Mouse (Mus musculus) gastrocnemius, adult 2 months (tissue): ENCODE data around the gene Hoxd13. TPM values are rescaled to one million over a fixed set of nuclear protein-coding genes. Genes with fewer than 3 reads are reported as not detected.

ENCODE experiments used
- DNase-seq: peaks from one replicate; pipeline ENCODE4 v3.0.0; 2022
- H3K27ac ChIP-seq: fragments of 200-600 bp; 2 replicates; pipeline ENCODE4 v1.8.1; 2022; ENCODE audit warnings: mild to moderate bottlenecking
- H3K4me3 ChIP-seq: fragments of 200-600 bp; 2 replicates; pipeline ENCODE4 v1.8.1; 2022; ENCODE audit warnings: mild to moderate bottlenecking, moderate library complexity
- CTCF ChIP-seq: fragments of 200-600 bp; IDR thresholded peaks from 2 replicates; pipeline ENCODE4 v1.8.1; 2022; ENCODE audit warnings: antibody characterized with exemption, mild to moderate bottlenecking, moderate library complexity
- intact Hi-C: fragments of 180-260 bp; cut with DNase I; formaldehyde crosslinking; loops from one replicate; pipeline ENCODE4 v1.15.1; 2025
- total RNA-seq, 2 experiments: library from RNA; stranded (reverse); gene quantifications; 2 replicates each; pipeline ENCODE4 v1.2.3; 2021

Gene Hoxd13
- total RNA-seq, 2 experiments from 2014 or later: not detected

DNA sequence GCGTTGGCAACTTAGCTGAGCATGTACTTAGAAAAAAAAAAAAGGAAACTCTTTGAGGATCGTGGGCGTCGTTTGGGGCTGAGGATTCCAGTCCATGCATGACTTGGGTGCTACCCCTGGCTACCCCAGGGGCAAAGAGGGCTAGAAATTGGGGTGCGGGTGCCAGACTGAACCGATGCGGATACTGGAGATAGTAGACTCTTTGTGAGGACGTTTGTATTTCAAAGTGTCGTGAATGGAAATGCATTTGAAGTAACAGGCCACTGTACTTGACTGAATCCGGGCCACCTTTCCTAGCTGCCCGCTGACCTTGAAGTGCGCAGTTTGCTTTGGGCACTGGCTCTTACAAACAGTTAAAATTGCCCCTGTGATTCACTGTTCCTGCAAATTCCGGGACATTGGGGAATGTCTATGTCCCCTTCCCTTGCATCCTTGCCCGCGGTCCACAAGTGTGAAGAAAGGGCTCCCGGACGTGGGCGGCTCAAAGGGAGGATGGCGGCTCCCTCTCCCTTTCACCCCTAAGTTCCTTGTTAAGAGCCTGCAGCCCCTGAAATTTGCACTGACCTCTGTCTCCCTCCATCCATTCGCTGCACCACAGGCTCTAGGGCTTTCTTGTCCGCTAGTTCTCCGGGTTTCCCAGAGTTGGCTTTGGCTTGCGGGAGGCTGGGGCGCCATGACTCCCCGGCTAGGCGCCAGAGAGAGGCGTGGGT is 19.0 kb downstream of the Hoxd13 start:
- intact Hi-C loops: no loop called here
- no peak overlapping the region for H3K27ac ChIP-seq
- no peak for TF ChIP-seq CTCF
- H3K4me3 ChIP-seq: peak overlapping the region; percentile 43
- DNase-seq: peak; percentile 24

DNA sequence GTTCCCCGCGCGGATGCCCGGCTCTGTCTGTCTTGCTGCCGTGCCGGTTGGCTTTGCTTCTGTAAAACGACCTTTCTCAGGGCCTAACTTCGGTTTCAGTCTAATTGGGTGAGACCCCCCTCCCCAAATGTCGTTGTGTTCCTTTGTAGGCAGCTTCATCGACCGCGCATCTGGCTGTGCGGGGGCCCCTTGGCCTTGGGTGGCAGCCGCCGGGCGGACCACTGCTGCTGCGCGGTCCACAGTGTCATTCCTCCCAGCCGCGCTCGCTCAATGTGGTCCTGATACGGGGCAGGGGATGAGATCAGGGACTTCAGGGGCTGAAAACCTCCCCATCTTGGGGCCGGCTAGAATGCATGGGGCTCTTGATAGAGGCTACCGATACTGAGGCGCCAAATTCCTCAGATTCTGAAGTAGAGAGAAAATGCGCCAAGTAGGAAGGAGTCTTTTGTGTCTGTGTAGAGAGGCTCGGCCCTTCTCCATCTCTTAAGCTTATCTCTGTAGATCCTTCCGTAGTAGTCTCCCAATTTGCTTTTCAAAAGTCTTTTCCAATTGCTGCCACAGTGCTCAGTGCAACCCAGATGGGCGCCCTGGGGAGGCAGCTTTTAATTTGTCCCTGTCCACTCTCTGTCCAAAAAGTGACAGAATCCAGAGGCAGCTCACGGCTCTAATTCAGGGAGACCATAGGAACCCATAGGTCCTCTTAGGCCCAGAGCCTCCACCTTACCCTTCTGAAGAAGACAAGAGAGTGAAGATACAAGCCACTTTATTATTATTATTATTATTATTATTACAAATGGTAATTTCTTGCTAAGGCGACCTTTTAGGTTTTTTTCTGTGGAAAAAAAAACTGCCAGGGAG is 19.8 kb downstream of the Hoxd13 start:
- intact Hi-C loops: no loop called here
- no peak for TF ChIP-seq CTCF
- peak overlapping the region; percentile 43 for H3K4me3 ChIP-seq

DNA sequence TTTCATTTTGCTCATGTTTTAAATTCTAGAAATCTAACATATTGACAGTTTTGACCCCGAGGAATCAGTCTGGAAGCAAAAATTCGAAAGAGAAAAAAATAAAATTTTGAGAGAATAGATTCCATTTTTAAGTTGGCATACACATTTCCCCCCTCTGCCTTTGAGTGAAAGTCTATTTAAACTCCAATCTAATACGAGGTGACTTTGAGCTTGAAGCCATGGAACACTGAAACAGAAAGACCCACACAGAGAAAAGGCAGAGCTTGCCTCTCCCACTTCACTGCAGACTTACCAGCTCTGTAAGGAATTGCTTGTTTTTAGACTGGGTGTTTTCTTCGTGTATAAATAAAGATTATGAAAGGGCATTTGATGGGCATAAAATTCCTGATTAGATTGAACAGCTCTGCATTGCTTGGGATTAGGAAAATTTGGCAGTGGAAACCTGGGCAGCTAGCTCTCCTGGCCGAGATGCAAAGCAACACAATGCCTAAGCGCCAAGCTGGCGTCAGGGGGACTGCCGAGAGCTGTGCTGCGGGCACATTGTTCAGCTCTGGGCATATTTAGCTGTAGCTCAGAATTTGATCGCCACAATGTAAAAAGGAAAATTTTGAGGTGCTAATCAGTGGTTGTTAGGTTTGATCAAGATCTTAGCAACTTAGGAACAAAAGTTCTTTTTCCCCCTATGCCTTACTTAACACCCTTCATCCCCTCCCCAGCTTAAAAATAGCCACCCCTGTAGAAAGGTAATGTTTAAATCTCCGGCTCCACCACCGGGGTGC is 20.9 kb downstream of the Hoxd13 start:
- intact Hi-C loops: no loop called here
- no peak for TF ChIP-seq CTCF
- H3K27ac ChIP-seq: no peak overlapping the region; the same call in 1 of the 2 replicates
- no peak overlapping the region for H3K4me3 ChIP-seq
- DNase-seq: no peak

More for the DNA sequence above, 19.8 kb downstream of the Hoxd13 start:
- H3K27ac ChIP-seq: no peak overlapping the region
- peak; percentile 24 for DNase-seq

- intact Hi-C loops: no loop called here
- TF ChIP-seq CTCF: no peak
- DNase-seq: peak; percentile 25
- H3K27ac ChIP-seq: peak overlapping the region; percentile 41
- peak overlapping the region; percentile 27 for H3K4me3 ChIP-seq
These were observed 21.6 kb downstream of the Hoxd13 start for GRCm38 (mm10) chr2:74689574-74690337.

DNA sequence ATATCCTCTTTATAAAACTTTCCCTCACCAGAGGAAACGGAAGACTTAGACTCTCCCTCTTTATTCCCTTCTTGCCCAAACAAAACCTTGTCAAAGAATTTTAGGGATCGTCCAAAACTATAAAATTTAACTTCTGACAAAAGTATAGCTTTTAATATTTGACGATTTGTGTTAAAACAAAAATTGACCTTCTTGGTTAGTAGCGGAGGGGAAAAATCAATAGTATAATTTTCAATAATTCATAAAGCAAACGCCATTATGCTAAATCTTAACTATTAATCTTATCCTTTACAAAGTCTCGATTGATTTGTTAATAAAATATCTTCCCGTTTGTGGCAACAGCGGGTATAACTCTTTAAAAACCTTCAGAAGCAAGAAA is 22.2 kb downstream of the Hoxd13 start:
- Histone ChIP-seq H3K4me3 (peak overlapping the region; percentile 79; the same call in 1 of the 2 replicates), H3K27ac (peak overlapping the region; percentile 41)
- no peak for TF ChIP-seq CTCF
- intact Hi-C loops: no loop called here
- DNase-seq: no peak

- TF ChIP-seq CTCF: peak; percentile 73
- H3K27ac ChIP-seq: peak within 1 kb of the TSS; percentile 86
- peak within 1 kb of the TSS; percentile 79 for H3K4me3 ChIP-seq
- intact Hi-C loops: no loop called here
- peak; percentile 88 for DNase-seq
These were observed 23.2 kb downstream of the Hoxd13 start, which contains the start of gene Hoxd10 for GRCm38 (mm10) chr2:74691022-74691951. TSS of gene Hoxd10 (plus strand) at chr2:74691924.

DNA sequence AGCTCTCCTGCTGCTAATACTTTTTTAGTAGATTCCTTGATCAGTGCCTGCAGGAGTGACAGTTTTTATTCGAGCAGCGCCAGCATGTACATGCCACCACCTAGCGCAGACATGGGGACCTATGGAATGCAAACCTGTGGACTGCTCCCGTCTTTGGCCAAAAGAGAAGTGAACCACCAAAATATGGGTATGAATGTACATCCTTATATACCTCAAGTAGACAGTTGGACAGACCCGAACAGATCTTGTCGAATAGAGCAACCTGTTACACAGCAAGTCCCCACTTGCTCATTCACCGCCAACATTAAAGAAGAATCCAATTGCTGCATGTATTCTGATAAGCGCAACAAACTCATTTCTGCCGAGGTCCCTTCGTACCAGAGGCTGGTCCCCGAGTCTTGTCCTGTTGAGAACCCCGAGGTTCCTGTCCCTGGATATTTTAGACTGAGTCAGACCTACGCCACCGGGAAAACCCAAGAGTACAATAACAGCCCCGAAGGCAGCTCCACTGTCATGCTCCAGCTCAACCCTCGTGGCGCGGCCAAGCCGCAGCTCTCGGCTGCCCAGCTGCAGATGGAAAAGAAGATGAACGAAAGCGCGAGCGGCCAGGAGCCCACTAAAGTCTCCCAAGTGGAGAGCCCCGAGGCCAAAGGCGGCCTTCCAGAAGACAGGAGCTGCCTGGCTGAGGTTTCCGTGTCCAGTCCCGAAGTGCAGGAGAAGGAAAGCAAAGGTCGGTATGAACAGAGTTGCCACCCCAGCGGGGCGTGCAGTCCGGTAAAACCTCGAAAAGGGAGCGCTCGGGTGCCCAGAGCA is 24.1 kb downstream of the Hoxd13 start:
- Histone ChIP-seq H3K4me3 (peak overlapping the region; percentile 79), H3K27ac (peak overlapping the region; percentile 86)
- intact Hi-C loops: no loop called here
- TF ChIP-seq CTCF: no peak
- DNase-seq: no peak

GRCm38 (mm10) chr2:74692808-74693431 is 24.8 kb downstream of the Hoxd13 start:
- H3K27ac ChIP-seq: peak overlapping the region; percentile 86
- no peak for DNase-seq
- no peak for TF ChIP-seq CTCF
- H3K4me3 ChIP-seq: peak overlapping the region; percentile 79
- intact Hi-C loops: no loop called here

GRCm38 (mm10) chr2:74693432-74693827 is 25.3 kb downstream of the Hoxd13 start:
- intact Hi-C loops: no loop called here
- no peak for DNase-seq
- TF ChIP-seq CTCF: no peak
- no peak overlapping the region for H3K27ac ChIP-seq
- H3K4me3 ChIP-seq: peak overlapping the region; percentile 79

GRCm38 (mm10) chr2:74694066-74694465 is 26.0 kb downstream of the Hoxd13 start:
- peak overlapping the region; percentile 17; the same call in 1 of the 2 replicates for H3K4me3 ChIP-seq
- peak; percentile 57 for TF ChIP-seq CTCF
- H3K27ac ChIP-seq: no peak overlapping the region
- DNase-seq: no peak
- intact Hi-C loops: no loop called here
